Mouse (Mus musculus) right cerebral cortex, postnatal 25 days (tissue): ENCODE results near the gene Pgam5.

Experiments used
- DNase-seq: peaks from one replicate; pipeline ENCODE4 v3.0.0; 2022

Pgam5 gene

DNA sequence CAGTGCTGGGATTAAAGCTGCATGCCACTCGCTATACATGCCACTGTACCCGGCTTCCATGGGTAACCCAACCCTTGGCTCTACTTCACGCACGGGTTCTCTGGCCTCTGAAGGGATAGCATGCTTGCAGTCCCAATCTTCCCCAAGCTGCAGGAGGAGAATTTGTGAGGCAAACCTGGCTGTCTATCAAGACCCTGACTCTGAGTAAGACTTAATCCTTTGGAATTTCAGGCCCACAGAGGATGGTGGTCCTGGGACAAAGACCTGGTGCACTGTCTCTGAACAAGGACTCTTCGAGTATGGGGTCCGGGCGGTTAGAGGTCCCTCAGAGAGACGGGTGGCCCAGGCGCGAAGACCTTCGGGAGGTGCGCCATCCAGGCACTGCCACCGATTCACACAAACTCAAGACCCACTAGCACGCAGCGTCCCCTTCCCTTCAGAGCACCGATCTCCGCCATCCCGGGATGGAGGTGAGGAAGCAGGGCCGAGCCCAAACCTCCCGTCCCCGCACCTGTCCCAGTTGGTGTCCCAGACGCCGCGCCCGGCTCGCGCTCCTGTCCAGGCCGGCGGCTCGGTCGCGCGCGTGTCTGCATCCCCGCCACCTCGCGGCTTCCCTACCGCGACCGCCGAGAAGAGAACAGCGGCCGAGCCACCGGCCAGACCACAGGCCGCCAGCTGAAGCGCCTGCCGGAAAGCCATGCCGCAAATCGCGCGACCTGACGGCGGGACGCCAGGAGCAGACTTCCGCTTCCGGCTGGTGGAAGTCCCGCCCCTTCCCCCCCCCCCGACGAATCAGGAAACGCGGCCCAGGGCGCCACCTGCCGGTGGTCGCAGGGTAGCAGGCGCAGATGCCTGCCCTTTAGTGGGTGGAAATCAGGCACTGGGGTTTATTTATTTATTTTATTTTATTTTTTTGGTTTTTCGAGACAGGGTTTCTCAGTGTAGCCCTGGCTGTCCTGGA lies at the start of gene Pgam5:
Gene Pgam5, minus strand, starts transcription at position 773 of the 961 bp plus-strand sequence.
- peak; percentile 86 for DNase-seq

DNA sequence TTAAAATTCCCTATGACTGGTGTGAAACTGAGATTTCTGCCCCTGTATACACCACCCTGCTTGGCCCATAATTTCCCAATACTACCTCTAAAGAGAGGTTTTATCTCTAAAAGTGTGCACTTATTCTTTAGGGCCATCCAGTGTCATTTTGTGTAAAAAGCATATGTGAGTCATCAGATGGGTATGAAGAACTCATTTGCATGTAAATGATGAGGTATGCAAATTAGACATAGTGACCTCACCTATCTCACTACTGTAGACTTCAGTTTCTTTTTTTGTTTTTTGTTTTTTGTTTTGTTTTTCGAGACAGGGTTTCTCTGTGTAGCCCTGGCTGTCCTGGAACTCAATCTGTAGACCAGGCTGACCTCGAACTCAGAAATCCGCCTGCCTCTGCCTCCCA lies 43.4 kb upstream of the Pgam5 start:
- DNase-seq, result no peak

DNA sequence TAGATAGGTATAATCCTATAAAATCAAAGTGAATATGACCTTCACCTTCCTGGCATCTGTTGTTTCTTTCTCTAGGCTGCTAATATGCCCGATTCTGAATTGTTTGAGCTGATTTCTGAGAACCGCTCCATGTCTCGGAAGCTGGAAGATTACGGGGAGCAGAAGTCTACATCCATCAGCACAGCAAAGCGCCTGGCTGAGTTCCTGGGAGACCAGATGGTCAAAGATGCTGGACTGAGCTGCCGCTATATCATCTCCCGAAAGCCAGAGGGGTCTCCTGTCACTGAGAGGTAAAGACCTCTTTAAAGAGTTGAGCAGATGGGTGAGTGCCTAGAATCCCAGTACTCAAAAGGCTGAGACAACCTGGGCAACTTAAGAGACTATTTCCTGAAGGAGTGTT lies 39.1 kb upstream of the Pgam5 start:
- DNase-seq, result no peak

DNA sequence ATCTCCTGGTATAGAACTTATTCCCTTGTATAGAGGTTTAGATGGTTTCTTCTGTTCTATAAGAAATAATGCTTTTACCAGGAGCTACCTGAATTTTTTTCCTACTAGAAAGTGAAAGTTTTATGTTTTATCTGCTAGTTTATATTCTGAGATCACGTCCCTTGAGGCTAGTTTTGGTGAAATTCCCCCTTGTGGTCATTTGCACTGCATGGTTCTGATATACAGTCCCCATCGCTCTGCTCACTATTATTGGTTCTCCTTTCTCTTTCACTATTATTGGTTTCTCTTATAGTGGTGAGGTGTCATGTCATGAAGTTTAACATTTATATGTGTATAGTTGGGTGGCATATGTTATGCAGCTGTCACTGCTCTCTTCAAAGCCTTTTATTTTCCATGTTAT lies 30.9 kb upstream of the Pgam5 start:
- DNase-seq, result no peak

DNA sequence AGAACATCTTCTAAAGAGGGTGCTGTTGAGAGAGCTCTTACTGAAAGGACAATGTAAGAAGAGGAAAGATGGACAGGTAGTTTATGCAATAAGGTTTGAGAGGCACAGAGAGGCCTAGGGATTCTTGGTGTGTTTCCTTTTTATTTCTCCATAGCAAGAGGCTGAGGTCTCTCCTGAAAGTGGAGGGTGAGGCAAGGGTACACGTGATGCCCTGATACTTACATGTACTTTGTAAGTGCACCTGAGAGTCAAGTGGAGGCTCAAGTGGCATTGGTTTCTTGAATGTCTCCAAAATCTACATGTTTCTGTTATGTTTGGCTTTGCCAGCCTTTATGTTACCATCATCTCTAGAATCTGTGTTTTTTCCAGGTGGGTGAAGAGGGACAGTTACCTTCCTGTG lies 26.9 kb upstream of the Pgam5 start:
- no peak for DNase-seq

DNA sequence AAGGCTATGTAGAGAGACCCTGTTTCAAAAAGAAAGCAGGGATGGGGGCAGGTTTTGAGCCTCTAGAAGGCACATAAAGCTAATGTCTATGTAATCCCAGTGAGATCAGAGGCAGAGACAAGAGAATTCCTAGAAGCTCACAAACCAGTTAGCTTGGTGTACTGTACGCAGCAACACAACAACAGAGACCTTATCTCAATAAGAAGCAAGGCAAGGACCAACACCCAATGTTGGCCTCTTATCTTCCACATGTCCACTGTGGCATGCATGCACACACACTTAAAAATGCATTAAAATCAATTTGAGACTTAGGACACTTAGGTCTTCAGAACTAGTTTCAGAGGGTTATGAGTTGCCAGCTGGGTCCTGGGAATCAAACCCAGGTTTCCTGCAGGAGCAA lies 21.9 kb upstream of the Pgam5 start:
- no peak for DNase-seq

DNA sequence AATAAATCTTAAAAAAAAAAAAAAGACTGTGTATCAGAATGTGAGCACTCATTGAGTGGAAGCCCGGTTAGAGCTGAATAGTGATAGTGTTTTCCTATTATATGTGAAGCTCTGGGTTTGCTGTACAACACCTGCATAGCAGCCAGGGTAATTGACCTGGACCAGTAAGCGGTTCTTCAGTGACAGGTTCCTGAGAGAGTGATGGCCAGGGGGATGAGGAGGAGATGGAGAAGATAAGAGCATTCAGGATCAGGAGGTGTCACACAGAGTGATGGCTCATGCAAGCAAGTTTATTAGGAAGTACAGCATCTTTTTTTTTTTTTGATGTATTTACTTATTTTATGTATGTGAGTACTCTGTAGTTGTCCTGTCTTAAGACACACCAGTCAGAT lies 17.4 kb upstream of the Pgam5 start:
- DNase-seq, result no peak

DNA sequence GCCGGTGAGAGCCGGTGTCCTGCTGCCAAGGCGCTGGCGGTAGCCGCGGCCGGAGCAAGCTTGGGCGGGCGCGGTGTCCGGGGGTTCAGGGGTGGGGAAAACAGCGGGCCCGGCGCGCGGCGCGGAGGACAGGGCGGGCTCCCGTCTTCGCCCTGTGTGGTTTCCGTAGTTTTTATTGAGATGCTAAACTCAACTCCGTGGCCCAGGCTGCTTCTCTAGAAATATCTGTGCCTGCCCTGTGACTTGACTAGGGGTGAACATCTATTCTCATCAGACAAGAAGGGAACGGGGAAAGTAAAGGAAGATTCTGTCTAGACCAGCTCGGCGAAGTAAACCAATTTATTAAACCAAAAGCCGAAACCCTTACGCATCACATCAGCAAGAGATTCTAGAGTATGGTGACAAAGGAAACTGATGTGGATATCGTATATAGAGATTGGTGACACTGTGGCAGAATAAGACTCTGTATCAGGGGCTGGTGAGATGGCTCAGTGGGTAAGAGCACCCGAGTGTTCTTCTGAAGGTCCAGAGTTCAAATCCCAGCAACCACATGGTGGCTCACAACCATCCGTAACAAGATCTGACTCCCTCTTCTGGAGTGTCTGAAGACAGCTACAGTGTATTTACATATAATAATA lies 16.9 kb upstream of the Pgam5 start:
- no peak for DNase-seq

DNA sequence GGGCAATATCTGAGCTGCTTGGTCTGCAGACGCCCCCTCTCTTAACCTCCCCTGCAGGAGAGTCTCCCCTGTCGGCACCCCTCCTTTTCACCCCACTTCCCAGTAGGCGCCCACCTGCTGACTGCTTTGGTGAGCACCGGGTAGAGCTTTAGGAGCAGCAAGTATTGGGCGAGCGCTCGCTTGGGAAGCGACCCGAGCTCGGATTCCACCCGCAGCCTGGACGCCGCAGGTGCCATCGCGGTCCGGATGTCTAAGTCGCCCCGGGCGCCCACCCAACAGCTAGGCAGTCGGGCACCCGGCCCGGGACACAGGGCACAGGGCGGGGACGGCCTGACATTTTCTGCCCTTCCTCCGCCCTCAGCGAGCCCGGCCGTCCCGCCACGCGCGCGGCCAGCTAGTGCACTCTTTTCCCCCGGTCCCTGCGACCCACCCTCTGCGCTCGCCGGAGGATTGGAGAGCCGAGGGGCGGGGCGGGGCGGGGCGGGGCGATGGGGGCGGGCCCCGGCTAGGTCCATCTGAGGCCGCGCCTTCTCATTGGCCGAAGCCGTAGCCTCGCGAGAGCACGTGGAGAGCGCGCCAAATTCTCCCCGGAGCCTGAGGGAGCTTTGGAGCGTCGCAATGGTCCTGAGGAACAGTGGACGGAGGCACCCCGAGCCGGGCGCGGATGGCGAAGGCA lies 16.2 kb upstream of the Pgam5 start, which contains the start of the genes Pxmp2 and Pole:
Gene Pxmp2, minus strand, starts transcription at position 417 of the 676 bp plus-strand sequence.
Gene Pole, plus strand, starts transcription at position 537 of the 676 bp plus-strand sequence.
- peak; percentile 83 for DNase-seq

DNA sequence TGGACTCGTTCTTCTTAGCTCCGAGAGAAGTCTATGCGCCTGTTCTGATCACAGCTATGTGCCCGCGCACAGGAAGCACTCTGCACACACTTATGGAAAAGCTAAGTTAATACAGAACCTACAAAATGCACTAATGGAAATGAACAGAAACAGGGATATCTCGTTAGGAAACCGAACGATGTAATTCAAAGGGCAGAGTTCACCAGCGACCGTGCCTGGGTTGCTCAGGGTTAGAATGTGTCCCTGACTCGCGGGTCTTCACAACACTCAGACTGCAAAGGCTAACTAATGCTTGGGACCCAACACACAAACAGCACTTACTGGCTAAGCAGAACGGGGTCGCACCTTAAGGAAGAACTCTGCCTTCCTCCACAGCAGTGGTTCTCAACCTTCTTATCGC lies 15.4 kb upstream of the Pgam5 start:
- no peak for DNase-seq

DNA sequence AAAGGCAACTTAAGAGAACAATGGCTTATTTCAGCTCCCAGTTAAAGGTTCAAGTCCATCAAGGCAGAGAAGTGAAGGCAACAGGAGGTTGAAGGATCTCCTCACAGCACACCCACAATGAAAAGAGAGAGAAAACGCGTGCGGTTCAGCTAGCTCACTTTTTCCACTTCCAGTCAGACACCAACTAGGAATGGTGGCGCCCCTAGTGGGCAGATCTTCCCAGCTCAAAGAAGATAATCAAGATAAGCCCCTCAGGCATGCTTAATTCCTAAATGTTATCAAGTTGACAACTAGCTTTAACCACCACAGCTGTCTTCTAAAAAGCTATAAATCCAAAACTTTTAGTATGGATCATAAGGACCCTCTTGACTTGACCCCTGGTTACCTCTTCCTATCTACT lies 14.8 kb upstream of the Pgam5 start:
- DNase-seq, result no peak

DNA sequence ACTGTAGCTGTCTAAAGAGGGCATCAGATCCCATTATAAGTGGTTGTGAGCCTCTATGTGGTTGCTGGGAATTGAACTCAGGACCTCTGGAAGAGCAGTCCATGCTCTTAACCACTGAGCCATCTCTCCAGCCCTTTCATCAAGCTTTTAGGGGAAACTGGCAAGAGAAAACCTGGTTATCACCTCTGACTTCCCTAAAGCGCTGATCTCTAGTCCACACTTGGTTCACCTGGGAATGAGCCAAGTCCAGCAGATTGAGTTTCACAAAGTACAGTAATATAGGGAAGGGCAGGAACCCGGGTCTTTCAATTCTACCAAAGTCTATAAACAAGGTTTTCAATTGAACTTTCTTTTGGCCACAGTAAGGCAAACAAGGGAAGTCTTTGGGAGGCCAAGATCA lies 12.3 kb upstream of the Pgam5 start:
- DNase-seq, result no peak

DNA sequence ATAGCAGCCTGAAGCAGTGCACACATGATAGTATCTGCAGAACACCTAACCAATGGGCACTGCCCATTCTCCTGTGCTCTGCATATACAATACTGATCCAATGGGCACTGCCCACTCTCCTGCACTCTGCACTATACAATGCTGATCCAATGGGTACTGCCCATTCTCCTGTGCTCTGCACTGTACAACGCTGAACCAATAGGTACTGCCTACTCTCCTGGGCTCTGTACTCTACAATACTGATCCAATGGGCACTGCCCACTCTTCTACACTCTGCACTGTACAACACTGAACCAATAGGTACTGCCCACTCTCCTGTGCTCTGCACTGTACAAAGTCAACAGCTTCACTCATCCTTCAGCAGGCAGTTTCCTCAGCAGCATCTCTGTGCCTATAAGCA lies 7.2 kb upstream of the Pgam5 start:
- DNase-seq, result no peak

DNA sequence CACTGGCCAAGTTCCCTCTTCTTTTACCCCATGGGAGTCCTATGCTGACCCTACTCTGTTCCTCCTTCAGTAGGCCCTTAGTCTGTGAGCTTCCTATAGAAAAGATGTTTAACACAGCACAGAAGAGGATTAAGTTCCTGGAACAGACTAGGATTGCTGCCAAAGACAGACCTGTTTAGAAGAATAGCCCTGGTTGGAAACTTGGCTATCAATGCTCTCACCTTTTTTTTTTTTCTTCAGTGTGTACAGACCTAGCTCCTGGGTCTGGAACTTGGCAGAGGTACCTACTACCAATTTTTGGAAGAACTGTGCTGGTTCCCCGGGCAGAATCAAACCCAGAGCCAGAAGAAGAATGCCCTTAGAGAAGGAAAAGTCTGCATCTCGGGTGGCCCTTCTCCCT lies 6.7 kb upstream of the Pgam5 start:
- DNase-seq, result no peak

DNA sequence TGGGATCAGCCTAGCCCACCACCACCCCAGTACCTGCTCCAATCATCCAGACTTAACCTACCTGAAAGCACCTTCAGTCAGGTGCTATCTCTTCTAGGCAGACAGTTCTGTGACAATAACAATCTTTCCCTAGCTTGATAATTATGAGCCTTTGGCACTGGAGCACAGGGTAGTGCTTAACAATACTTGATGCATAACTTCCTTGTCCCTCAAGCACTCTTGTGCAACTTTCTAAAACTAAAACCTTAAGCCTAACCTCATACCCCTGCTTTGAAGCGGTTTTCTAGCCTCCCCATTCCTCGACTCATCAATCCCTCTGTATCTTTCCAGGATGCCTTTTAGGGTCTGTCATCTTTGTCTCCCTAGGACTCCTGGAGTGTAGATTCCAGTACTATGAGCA lies 5.1 kb upstream of the Pgam5 start:
- no peak for DNase-seq

DNA sequence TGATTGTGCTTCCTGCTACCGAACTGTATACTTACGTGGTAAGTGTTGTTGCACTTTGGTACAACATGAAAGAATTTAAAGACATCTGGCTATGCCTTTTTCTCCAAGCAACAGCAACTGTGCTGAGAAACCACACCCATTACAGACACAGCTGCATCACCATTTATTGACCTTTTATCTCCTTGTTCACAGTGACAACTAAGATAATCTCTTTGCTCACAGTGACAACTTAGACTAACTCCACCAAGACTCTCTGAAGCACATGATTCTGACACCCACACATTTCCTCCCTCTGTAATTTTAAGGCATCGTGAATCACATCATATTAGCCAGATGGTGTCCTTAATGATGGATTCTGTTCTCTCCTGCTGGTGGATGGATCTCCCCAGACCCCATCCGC lies 4.4 kb upstream of the Pgam5 start:
- DNase-seq, result no peak

DNA sequence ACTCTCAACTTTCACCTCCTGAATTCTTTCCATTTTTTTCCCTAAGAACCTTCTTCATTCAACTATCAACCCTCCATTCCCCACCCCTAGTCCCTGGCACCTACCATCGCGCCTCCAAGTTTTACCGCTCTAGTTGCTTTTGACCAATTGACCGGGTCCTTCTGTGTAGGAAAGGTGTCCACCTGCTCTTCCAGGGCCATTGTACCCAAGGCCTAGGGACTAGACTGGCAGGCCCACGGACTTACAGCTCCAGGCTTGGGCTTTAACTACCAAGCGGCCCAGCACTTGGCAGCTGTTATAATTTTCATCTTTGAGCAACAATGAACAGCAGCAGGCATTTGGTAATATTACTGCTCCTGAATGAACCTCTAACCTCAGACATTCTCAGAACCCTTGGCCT lies 529 bp upstream of the Pgam5 start:
- DNase-seq, result no peak

DNA sequence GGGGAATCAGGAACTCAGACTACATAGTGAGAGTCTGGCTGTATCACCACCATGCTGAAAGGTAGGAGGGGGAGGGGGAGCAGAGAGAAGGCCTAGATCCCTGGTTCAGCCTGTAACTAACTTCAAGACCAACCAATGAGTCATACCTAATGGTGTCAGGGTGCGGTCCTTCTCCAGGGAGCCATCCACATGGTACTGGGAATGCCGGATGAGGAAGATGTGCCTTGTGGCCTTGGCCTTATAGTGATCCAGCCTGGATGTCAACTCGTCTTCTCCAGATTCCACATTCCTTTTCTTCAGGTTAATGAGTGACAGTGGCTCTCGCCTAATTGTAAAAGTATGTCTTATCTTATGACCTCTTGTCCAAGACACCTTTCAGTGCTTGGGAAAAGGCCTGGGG lies 2.8 kb downstream of the Pgam5 start:
- DNase-seq, result no peak

DNA sequence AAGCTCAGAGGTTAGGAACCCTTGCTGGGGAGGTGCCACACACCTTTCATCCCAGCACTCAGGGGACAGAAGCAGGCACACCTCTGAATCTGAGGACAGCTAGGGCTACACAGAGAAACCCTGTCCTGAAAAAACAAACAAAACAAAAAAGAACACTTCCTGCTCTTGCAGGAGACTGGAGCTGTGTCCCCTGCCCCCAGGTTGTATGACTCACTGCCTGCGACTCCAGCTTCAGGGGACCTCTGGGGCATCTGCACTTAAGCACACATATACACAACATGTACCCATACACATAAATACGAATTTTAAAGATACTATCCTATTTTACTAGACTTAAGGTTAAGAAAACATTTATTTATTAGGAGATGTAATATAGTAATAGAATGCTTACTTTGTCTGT lies 25.6 kb downstream of the Pgam5 start:
- DNase-seq, result no peak

DNA sequence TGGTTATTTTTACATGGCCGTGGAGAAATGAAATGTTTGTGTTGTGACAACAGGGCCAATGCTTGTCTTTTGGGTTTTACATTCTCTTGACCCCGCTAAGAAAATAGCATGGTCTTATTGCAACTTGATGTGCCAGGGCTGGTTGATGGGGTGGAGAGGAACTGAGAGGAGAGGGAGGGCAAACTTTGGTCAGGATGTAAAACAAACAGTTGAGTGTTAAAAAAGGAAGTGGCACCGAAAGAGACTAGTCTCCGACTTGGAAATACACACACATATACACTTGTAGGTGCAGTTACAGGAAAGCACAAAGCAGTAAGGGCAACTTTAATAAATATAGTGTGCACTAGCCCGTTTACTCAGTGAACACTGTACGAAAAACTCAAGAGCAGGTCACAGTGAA lies 37.4 kb downstream of the Pgam5 start:
- no peak for DNase-seq

DNA sequence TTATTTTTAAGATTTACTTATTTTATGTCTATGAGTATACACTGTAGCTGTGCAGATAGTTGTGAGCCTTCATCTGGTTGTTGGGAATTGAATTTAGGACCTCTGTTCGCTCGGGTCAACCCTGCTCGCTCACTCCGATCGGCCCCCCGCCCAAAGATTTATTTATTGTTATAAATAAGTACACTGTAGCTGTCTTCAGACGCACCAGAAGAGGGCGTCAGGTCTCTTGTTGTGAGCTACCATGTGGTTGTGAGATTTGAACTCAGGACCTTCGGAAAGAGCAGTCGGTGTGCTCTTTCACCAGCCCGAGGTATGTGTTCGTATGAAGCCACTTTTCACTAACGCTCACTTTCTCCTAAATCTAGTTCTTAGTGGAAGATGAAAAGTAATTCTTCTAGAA lies 38.1 kb downstream of the Pgam5 start:
- no peak for DNase-seq

DNA sequence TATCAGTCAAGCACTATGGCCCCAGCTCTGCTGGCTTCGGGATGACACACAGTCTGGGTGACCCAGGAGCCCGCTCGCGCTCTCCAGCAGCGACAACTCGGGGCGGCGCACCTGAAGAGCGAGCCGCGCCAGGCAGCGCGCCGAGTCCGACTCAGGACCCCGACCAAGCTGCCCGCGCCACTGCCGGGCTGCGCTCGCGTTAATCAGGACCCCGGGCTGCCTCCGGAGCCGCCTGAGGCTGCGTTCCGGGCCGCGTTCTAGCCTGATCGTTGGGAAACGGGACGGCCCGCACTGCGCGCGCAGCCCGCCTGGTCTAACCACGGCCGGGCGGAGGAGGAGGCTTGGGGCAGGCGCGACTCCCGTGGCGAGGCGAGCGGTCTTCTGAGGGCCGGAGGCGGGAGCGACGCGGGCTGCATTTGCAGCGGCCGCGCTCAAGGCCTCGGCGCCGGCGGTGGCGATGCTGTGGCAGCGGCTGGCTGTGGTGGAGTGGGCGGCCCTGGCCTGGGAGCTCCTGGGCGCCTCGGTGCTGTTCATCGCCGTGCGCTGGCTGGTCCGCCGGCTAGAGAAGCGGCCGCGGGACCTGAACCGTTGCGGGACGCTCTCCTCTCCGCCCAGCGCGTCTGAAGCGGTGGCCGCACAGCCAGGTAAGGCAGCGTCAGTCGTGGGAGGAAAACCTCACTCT lies 38.8 kb downstream of the Pgam5 start, which contains the start of gene Ankle2:
Gene Ankle2, plus strand, starts transcription at position 225 of the 682 bp plus-strand sequence.
- DNase-seq, result peak; percentile 92

DNA sequence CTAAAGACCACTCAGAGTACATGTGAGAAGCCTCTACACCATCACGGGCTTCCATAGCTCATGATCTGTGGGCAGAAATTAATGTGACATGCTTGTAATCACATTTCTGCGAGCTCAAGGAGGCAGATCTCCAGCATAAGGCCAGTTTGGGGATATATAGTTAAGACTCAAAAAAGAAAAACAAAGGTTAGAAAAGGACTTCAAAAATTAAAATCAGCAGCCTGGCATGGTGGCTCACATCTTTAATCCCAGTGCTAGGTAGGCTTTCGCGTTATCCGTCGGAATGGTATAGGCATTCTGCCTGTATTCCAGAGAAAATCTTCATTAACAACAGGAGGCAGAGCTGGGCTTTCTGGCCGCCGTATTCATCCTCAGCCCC lies 39.3 kb downstream of the Pgam5 start:
- no peak for DNase-seq
